Mouse (Mus musculus) CH12.LX (cell line): Measurements from ENCODE around the gene Psenen. TPM values are rescaled to one million over a fixed set of nuclear protein-coding genes. Genes with fewer than 3 reads are reported as not detected.

Experiments used
- DNase-seq: peaks from one replicate; pipeline ENCODE4 v3.0.0-alpha.2; 2013; ENCODE audit errors: extremely low read depth
- H3K27ac ChIP-seq: 2 replicates; pipeline ENCODE4 v1.5.1; 2012; ENCODE audit warnings: low read depth, mild to moderate bottlenecking, control low read depth, moderate library complexity; ENCODE audit not compliant: insufficient read depth
- H3K27me3 ChIP-seq: replicated peaks from 2 replicates; pipeline ENCODE3; 2012; ENCODE audit warnings: inconsistent platforms
- H3K36me3 ChIP-seq, 2 experiments: replicated peaks in 1 of 2; 2 replicates each; pipeline versions ENCODE3 to v1.6.1; 2012; ENCODE audit warnings: inconsistent platforms in 1 of 2, low read length in 1 of 2, mild to moderate bottlenecking in 1 of 2, mixed read lengths in 1 of 2, moderate library complexity in 1 of 2; ENCODE audit not compliant: control insufficient read depth in 1 of 2, insufficient read depth in 1 of 2
- H3K4me1 ChIP-seq, 2 experiments: 2 replicates each; pipeline ENCODE4 v1.6.1; 2012; ENCODE audit warnings: inconsistent platforms in 1 of 2, moderate library complexity in 1 of 2; ENCODE audit not compliant: insufficient read depth in 2 of 2, control insufficient read depth in 1 of 2
- H3K4me2 ChIP-seq: 2 replicates; pipeline ENCODE4 v1.6.1; 2012; ENCODE audit warnings: low read depth, mild to moderate bottlenecking, control low read depth; ENCODE audit not compliant: poor library complexity, insufficient read depth, severe bottlenecking
- H3K4me3 ChIP-seq, 3 experiments: fragments of 150-350 bp in 1 of 3; sonication (generic) in 1 of 3; replicated peaks in 1 of 3; 2 replicates each; pipeline versions ENCODE3 to v1.5.1; 2011 to 2012; ENCODE audit warnings: low read depth in 2 of 3, low read length in 2 of 3, mild to moderate bottlenecking in 2 of 3, moderate library complexity in 2 of 3, control low read depth in 1 of 3, improper control_type of control experiment in 1 of 3, inconsistent platforms in 1 of 3, mixed read lengths in 1 of 3; ENCODE audit not compliant: poor library complexity in 1 of 3
- H3K79me2 ChIP-seq: replicated peaks from 2 replicates; pipeline ENCODE4 v1.6.1; 2012; ENCODE audit warnings: mild to moderate bottlenecking, moderate library complexity; ENCODE audit not compliant: control insufficient read depth, poor library complexity, insufficient read depth, severe bottlenecking; ENCODE audit errors: extremely low read depth
- H3K9ac ChIP-seq: 2 replicates; pipeline ENCODE4 v1.6.1; 2012; ENCODE audit warnings: low read depth, mild to moderate bottlenecking, control low read depth, moderate library complexity; ENCODE audit not compliant: insufficient read depth
- H3K9me3 ChIP-seq: replicated peaks from 2 replicates; pipeline ENCODE3; 2012; ENCODE audit warnings: low read length, inconsistent platforms, mixed read lengths
- BHLHE40 ChIP-seq: IDR thresholded peaks from 2 replicates; pipeline ENCODE4 v1.6.1; 2011; ENCODE audit warnings: mild to moderate bottlenecking, low read depth, low read length, improper control_type of control experiment
- CHD1 ChIP-seq: IDR thresholded peaks from 2 replicates; pipeline ENCODE4 v1.6.1; 2012; ENCODE audit warnings: low read depth, low read length, improper control_type of control experiment, inconsistent platforms
- CHD2 ChIP-seq: IDR thresholded peaks from 2 replicates; pipeline ENCODE4 v1.6.1; 2011; ENCODE audit warnings: low read length, improper control_type of control experiment
- CTCF ChIP-seq, 2 experiments: IDR thresholded peaks in 1 of 2; conservative IDR thresholded peaks in 1 of 2; 2 replicates each; pipeline ENCODE4 v1.5.1; 2011 to 2012; ENCODE audit warnings: low read depth in 2 of 2, low read length in 2 of 2, improper control_type of control experiment in 1 of 2, inconsistent platforms in 1 of 2, mild to moderate bottlenecking in 1 of 2, moderate library complexity in 1 of 2
- E2F4 ChIP-seq: IDR thresholded peaks from 2 replicates; pipeline ENCODE4 v1.6.1; 2011; ENCODE audit warnings: low read depth, low read length, improper control_type of control experiment; ENCODE audit not compliant: insufficient replicate concordance
- ELF1 ChIP-seq: IDR thresholded peaks from 2 replicates; pipeline ENCODE4 v1.6.1; 2014; ENCODE audit warnings: low read depth, mild to moderate bottlenecking, inconsistent platforms, low read length, improper control_type of control experiment
- EP300 ChIP-seq: IDR thresholded peaks from 2 replicates; pipeline ENCODE4 v1.6.1; 2011; ENCODE audit warnings: low read length, improper control_type of control experiment
- ETS1 ChIP-seq: conservative IDR thresholded peaks from 2 replicates; pipeline ENCODE4 v1.6.1; 2012; ENCODE audit warnings: low read depth, mild to moderate bottlenecking, inconsistent platforms, low read length, improper control_type of control experiment, moderate library complexity
- GABPA ChIP-seq: IDR thresholded peaks from 2 replicates; pipeline ENCODE4 v1.6.1; 2012; ENCODE audit warnings: low read depth, low read length, improper control_type of control experiment, inconsistent platforms; ENCODE audit not compliant: insufficient replicate concordance
- HCFC1 ChIP-seq: IDR thresholded peaks from 2 replicates; pipeline ENCODE4 v1.6.1; 2012; ENCODE audit warnings: low read depth, mild to moderate bottlenecking, inconsistent platforms, low read length, improper control_type of control experiment
- IRF4 ChIP-seq: IDR thresholded peaks from 2 replicates; pipeline ENCODE4 v1.6.1; 2014; ENCODE audit warnings: low read depth, mild to moderate bottlenecking, inconsistent platforms, low read length, improper control_type of control experiment
- JUN ChIP-seq: IDR thresholded peaks from 2 replicates; pipeline ENCODE4 v1.6.1; 2011; ENCODE audit warnings: low read depth, mild to moderate bottlenecking, low read length, improper control_type of control experiment, moderate library complexity; ENCODE audit not compliant: insufficient read depth
- JUND ChIP-seq: conservative IDR thresholded peaks from 2 replicates; pipeline ENCODE4 v1.6.1; 2011; ENCODE audit warnings: low read depth, low read length, improper control_type of control experiment
- KAT2A ChIP-seq: IDR thresholded peaks from 2 replicates; pipeline ENCODE4 v1.6.1; 2012; ENCODE audit warnings: low read length, improper control_type of control experiment, inconsistent platforms; ENCODE audit not compliant: insufficient replicate concordance
- MAFK ChIP-seq: IDR thresholded peaks from 2 replicates; pipeline ENCODE4 v1.6.1; 2011; ENCODE audit warnings: low read length, improper control_type of control experiment; ENCODE audit not compliant: insufficient replicate concordance
- MAX ChIP-seq: IDR thresholded peaks from 2 replicates; pipeline ENCODE4 v1.6.1; 2011; ENCODE audit warnings: low read length, improper control_type of control experiment
- MAZ ChIP-seq: IDR thresholded peaks from 2 replicates; pipeline ENCODE4 v1.6.1; 2012; ENCODE audit warnings: low read depth, mild to moderate bottlenecking, inconsistent platforms, low read length, improper control_type of control experiment, moderate library complexity
- MEF2A ChIP-seq: IDR thresholded peaks from 2 replicates; pipeline ENCODE4 v1.6.1; 2014; ENCODE audit warnings: low read depth, mild to moderate bottlenecking, inconsistent platforms, low read length, improper control_type of control experiment, borderline replicate concordance
- MXI1 ChIP-seq: IDR thresholded peaks from 2 replicates; pipeline ENCODE4 v1.6.1; 2011; ENCODE audit warnings: mild to moderate bottlenecking, low read depth, low read length, improper control_type of control experiment
- MYC ChIP-seq: IDR thresholded peaks from 2 replicates; pipeline ENCODE4 v1.6.1; 2011; ENCODE audit warnings: low read depth, mild to moderate bottlenecking, improper control_type of control experiment, low read length
- NELFE ChIP-seq: IDR thresholded peaks from 2 replicates; pipeline ENCODE4 v1.6.1; 2011; ENCODE audit warnings: low read depth, low read length, improper control_type of control experiment
- NRF1 ChIP-seq: IDR thresholded peaks from 2 replicates; pipeline ENCODE4 v1.6.1; 2014; ENCODE audit warnings: low read depth, mild to moderate bottlenecking, inconsistent platforms, low read length, improper control_type of control experiment, moderate library complexity
- PAX5 ChIP-seq: IDR thresholded peaks from 2 replicates; pipeline ENCODE4 v1.6.1; 2012; ENCODE audit warnings: low read length, inconsistent platforms, mixed read lengths
- POLR2A ChIP-seq: IDR thresholded peaks from 2 replicates; pipeline ENCODE4 v1.6.1; 2011; ENCODE audit warnings: low read depth, mild to moderate bottlenecking, improper control_type of control experiment, low read length
- POLR2AphosphoS2 ChIP-seq: IDR thresholded peaks from 2 replicates; pipeline ENCODE4 v1.6.1; 2011; ENCODE audit warnings: low read depth, low read length, improper control_type of control experiment
- RAD21 ChIP-seq: IDR thresholded peaks from 2 replicates; pipeline ENCODE4 v1.6.1; 2011; ENCODE audit warnings: low read depth, mild to moderate bottlenecking, low read length, improper control_type of control experiment, moderate library complexity
- RCOR1 ChIP-seq: conservative IDR thresholded peaks from 2 replicates; pipeline ENCODE4 v1.6.1; 2012; ENCODE audit warnings: low read depth, mild to moderate bottlenecking, inconsistent platforms, low read length, improper control_type of control experiment
- SIN3A ChIP-seq: IDR thresholded peaks from 2 replicates; pipeline ENCODE4 v1.6.1; 2012; ENCODE audit warnings: low read length, improper control_type of control experiment, inconsistent platforms
- SMC3 ChIP-seq: IDR thresholded peaks from 2 replicates; pipeline ENCODE4 v1.6.1; 2011; ENCODE audit warnings: low read depth, low read length, improper control_type of control experiment
- TBP ChIP-seq: conservative IDR thresholded peaks from 2 replicates; pipeline ENCODE4 v1.6.1; 2011; ENCODE audit warnings: low read depth, low read length, improper control_type of control experiment
- TCF12 ChIP-seq: IDR thresholded peaks from 2 replicates; pipeline ENCODE4 v1.6.1; 2014; ENCODE audit warnings: low read depth, mild to moderate bottlenecking, inconsistent platforms, low read length, improper control_type of control experiment
- UBTF ChIP-seq: IDR thresholded peaks from 2 replicates; pipeline ENCODE4 v1.6.1; 2012; ENCODE audit warnings: low read depth, mild to moderate bottlenecking, inconsistent platforms, low read length, improper control_type of control experiment, moderate library complexity
- USF1 ChIP-seq: IDR thresholded peaks from 2 replicates; pipeline ENCODE4 v1.6.1; 2014; ENCODE audit warnings: low read depth, mild to moderate bottlenecking, inconsistent platforms, low read length, improper control_type of control experiment
- USF2 ChIP-seq: conservative IDR thresholded peaks from 2 replicates; pipeline ENCODE4 v1.6.1; 2011; ENCODE audit warnings: low read depth, low read length, improper control_type of control experiment
- ZC3H11A ChIP-seq: IDR thresholded peaks from 2 replicates; pipeline ENCODE4 v1.6.1; 2012; ENCODE audit warnings: low read depth, mild to moderate bottlenecking, inconsistent platforms, low read length, improper control_type of control experiment
- ZKSCAN1 ChIP-seq: IDR thresholded peaks from 2 replicates; pipeline ENCODE4 v1.6.1; 2012; ENCODE audit warnings: low read depth, inconsistent platforms, low read length, improper control_type of control experiment, borderline replicate concordance
- ZMIZ1 ChIP-seq: IDR thresholded peaks from 2 replicates; pipeline ENCODE4 v1.6.1; 2012; ENCODE audit warnings: low read depth, mild to moderate bottlenecking, inconsistent platforms, low read length, improper control_type of control experiment
- ZNF384 ChIP-seq: IDR thresholded peaks from 2 replicates; pipeline ENCODE4 v1.6.1; 2012; ENCODE audit warnings: low read depth, low read length, improper control_type of control experiment, inconsistent platforms
- dilution Hi-C: fragments of 300-500 bp; cut with MboI; formaldehyde crosslinking; loops from 2 replicates; pipeline ENCODE4 v1.14.3; 2020; ENCODE audit warnings: low sequenced_read_pairs; ENCODE audit not compliant: extremely low pct_unique_long_range_greater_than_20kb, extremely low pct_ligation_motif_present
- in situ Hi-C: fragments of 300-500 bp; cut with MboI; formaldehyde crosslinking; loops from 3 replicates; pipeline ENCODE4 v1.14.3; 2019; ENCODE audit warnings: low sequenced_read_pairs, low pct_ligation_motif_present, low pct_unique_long_range_greater_than_20kb, mixed read lengths
- polyA plus RNA-seq: library from polyadenylated mRNA; unstranded; fragments of >175 nt; gene quantifications from 2 replicates; pipeline ENCODE4 v1.2.1, GENCODE M21; 2012; ENCODE audit warnings: low read depth; ENCODE audit not compliant: insufficient read length
- total RNA-seq, 2 experiments: library from RNA; depleted of rRNA; stranded (reverse); fragments of 300-350 nt in 1 of 2; fragments of >200 nt in 1 of 2; gene quantifications; 2 replicates each; pipeline ENCODE4 v1.2.3; 2012 to 2014

The Psenen gene
- total and polyA plus RNA-seq, 3 experiments = 55.2 to 121 (median 92.7) TPM

DNA sequence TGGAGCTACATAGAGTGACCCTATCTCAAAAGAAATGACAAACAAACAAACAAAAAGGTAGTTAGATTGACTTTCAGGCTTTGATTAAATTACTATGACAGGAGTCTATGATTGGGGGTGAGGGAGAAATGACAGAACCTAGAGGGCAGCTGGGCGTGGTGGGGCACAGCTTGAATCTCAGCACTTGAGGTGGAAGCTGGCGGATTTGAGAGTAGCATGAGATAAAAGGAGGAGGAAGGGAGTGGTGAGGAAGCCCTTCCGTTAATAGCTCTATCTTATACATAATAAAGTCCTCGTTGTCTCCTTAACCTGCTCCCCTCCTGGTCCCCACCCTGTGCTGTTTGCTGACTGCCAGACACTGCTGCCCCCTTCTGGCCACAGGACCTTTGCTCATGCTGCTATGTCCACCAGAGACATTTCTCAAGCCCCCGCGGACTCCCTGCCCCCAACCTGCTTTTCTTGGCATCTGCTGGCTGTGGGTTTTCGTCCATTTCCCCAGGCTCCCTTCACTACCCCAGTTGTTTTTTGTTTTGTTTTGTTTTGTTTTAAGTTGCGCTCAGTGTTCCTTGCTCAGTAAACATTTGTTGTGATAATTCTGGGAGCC lies 44.4 kb upstream of the Psenen start:
- H3K79me2 ChIP-seq = peaks cover 3% of the 10 kb centered on the region
- H3K9me3 ChIP-seq = no peaks in the 10 kb centered on the region
- no peaks in the 10 kb centered on the region for H3K27me3 ChIP-seq
- in situ Hi-C loops (loop anchor here (5.0 kb wide), 1 partner anchor 51 kb away; the partner anchor contains the start of gene Lin37), dilution Hi-C loops (no loop called here)
- DNase-seq = peak; percentile 85
- no peak overlapping the region for H3K4me2 ChIP-seq
- no peak overlapping the region for H3K4me3 ChIP-seq
- H3K36me3 ChIP-seq = peaks cover 0 to 26% of the 10 kb centered on the region in 2 experiments
- H3K9ac ChIP-seq = no peak overlapping the region
- no peak overlapping the region for H3K27ac ChIP-seq
- peaks cover 23 to 29% of the 10 kb centered on the region in 2 experiments for H3K4me1 ChIP-seq
- TF ChIP-seq RCOR1 = no peak
- peak; percentile 80 for TF ChIP-seq CHD2
- peak; percentile 75; the same call in 1 of the 2 replicates for TF ChIP-seq MYC
- peak; percentile 39 for TF ChIP-seq HCFC1
- TF ChIP-seq USF1 = no peak
- TF ChIP-seq CTCF (conservative IDR thresholded peaks at IDR 0.05 in 1 of 2, IDR thresholded peaks at IDR 0.05 in 1 of 2; ENCODE audit: low read depth in 2 of 2, low read length in 2 of 2) = peak; percentile 68 to 95
- no peak for TF ChIP-seq ZMIZ1
- no peak for TF ChIP-seq PAX5
- TF ChIP-seq TBP = no peak
- TF ChIP-seq GABPA = no peak
- peak; percentile 35; the same call in 1 of the 2 replicates for TF ChIP-seq JUND
- peak; percentile 96 for TF ChIP-seq RAD21
- no peak for TF ChIP-seq USF2
- TF ChIP-seq ELF1 = peak; percentile 45
- no peak for TF ChIP-seq MAFK
- TF ChIP-seq MXI1 = 0 out of 2 replicates have a peak, but pooled peaks have one; percentile 30
- TF ChIP-seq IRF4 = peak; percentile 63; the same call in 1 of the 2 replicates
- no peak for TF ChIP-seq ETS1
- TF ChIP-seq E2F4 = no peak
- TF ChIP-seq ZC3H11A = peak; percentile 91
- peak; percentile 56; the same call in 1 of the 2 replicates for TF ChIP-seq MAX
- no peak for TF ChIP-seq JUN
- TF ChIP-seq NRF1 = 0 out of 2 replicates have a peak, but pooled peaks have one; percentile 23
- TF ChIP-seq KAT2A = no peak
- TF ChIP-seq SMC3 = peak; percentile 97
- TF ChIP-seq EP300 = 0 out of 2 replicates have a peak, but pooled peaks have one; percentile 9
- TF ChIP-seq SIN3A = peak; percentile 75
- no peak for TF ChIP-seq ZNF384
- no peak for TF ChIP-seq POLR2AphosphoS2
- TF ChIP-seq MEF2A = peak; percentile 51; the same call in 1 of the 2 replicates
- TF ChIP-seq MAZ = peak; percentile 99
- TF ChIP-seq ZKSCAN1 = no peak
- no peak for TF ChIP-seq UBTF
- peak; percentile 63; the same call in 1 of the 2 replicates for TF ChIP-seq NELFE
- TF ChIP-seq CHD1 = no peak
- no peak for TF ChIP-seq POLR2A
- TF ChIP-seq TCF12 = 0 out of 2 replicates have a peak, but pooled peaks have one; percentile 31
- 0 out of 2 replicates have a peak, but pooled peaks have one; percentile 33 for TF ChIP-seq BHLHE40
